Mouse (Mus musculus) hindbrain, postnatal 0 days (tissue): ENCODE results near the gene Ankrd17. TPM values are rescaled to one million over a fixed set of nuclear protein-coding genes. Genes with fewer than 3 reads are reported as not detected.

Source experiments
- ATAC-seq: fragments of 200-750 bp; cut with Nextera tagmentation; 2 replicates; pipeline ENCODE4 v1.8.0; 2017; ENCODE audit warnings: mild to moderate bottlenecking, moderate TSS enrichment, moderate library complexity
- DNase-seq: peaks from one replicate; pipeline ENCODE4 v3.0.0-alpha.2; 2015; ENCODE audit warnings: low spot score
- H3K27ac ChIP-seq: fragments of 300-500 bp; sonication (generic); 2 replicates; pipeline ENCODE4 v1.5.1; 2014; ENCODE audit warnings: mild to moderate bottlenecking
- H3K27me3 ChIP-seq: fragments of 300-500 bp; sonication (generic); 2 replicates; pipeline ENCODE4 v1.6.1; 2014; ENCODE audit warnings: low read length, mixed read lengths; ENCODE audit not compliant: insufficient read depth
- H3K36me3 ChIP-seq: fragments of 300-500 bp; sonication (generic); 2 replicates; pipeline ENCODE4 v1.6.1; 2014; ENCODE audit warnings: low read length, mixed read lengths; ENCODE audit not compliant: insufficient read depth
- H3K4me1 ChIP-seq: fragments of 300-500 bp; sonication (generic); 2 replicates; pipeline ENCODE4 v1.6.1; 2014; ENCODE audit warnings: antibody characterized with exemption, low read length, mixed read lengths; ENCODE audit not compliant: insufficient read depth
- H3K4me2 ChIP-seq: fragments of 300-500 bp; sonication (generic); 2 replicates; pipeline ENCODE4 v1.6.1; 2014; ENCODE audit warnings: low read depth, mild to moderate bottlenecking, low read length, moderate library complexity, mixed read lengths
- H3K4me3 ChIP-seq: fragments of 300-500 bp; sonication (generic); 2 replicates; pipeline ENCODE4 v1.5.1; 2014; ENCODE audit warnings: low read length
- H3K9ac ChIP-seq: fragments of 300-500 bp; sonication (generic); replicated peaks from 2 replicates; pipeline ENCODE4 v1.6.1; 2014; ENCODE audit warnings: mild to moderate bottlenecking, low read length, moderate library complexity, mixed read lengths
- H3K9me3 ChIP-seq: fragments of 300-500 bp; sonication (generic); 2 replicates; pipeline ENCODE4 v1.6.1; 2016; ENCODE audit warnings: low read length, mixed read lengths
- CTCF ChIP-seq: IDR thresholded peaks from 2 replicates; pipeline ENCODE4 v1.5.1; 2016; ENCODE audit warnings: antibody characterized with exemption, control low read depth, low read depth
- WGBS: fragments of 180-500 bp; shearing (Covaris S2); extraction: QIAGEN DNeasy Blood & Tissue Kit; methylation state at CpG from one replicate; pipeline ENCODE4 v1.1.7; 2014; 5-methylcytosine and 5-hydroxymethylcytosine counted together
- polyA plus RNA-seq: library from polyadenylated mRNA; unstranded; fragments of >200 nt; fragmentation: Nextera tagmentation; extraction: Ambion mirVana; gene quantifications from 2 replicates; pipeline ENCODE4 v1.2.1, GENCODE M21; 2015
- total RNA-seq: library from RNA; depleted of rRNA; stranded (reverse); fragments of >200 nt; gene quantifications from 2 replicates; pipeline ENCODE4 v1.2.3, GENCODE M21; 2014

Ankrd17 gene
- total and polyA plus RNA-seq, 2 experiments from 2014 or later = 23.2 to 61.1 TPM

DNA sequence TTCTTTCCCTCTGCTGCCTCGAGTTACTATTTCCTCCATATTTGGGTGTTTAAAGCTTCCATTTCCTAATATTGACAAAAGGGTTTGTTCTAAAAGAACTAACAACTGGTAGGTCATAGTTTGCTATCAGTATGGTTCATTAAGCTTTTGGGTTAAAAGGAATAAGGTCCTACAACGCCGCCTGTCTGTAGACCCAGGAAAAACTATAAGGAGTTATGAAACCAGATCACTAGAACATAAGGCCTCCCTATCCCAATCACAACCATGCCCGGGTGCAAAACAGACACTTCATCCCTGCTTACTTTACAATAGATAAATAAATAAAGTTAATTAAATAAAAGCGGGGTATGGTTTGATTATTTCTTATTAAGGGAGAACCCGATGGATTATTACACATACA lies 1.9 kb downstream of the Ankrd17 start:
- no peaks in the 10 kb centered on the region for H3K27me3 ChIP-seq

DNA sequence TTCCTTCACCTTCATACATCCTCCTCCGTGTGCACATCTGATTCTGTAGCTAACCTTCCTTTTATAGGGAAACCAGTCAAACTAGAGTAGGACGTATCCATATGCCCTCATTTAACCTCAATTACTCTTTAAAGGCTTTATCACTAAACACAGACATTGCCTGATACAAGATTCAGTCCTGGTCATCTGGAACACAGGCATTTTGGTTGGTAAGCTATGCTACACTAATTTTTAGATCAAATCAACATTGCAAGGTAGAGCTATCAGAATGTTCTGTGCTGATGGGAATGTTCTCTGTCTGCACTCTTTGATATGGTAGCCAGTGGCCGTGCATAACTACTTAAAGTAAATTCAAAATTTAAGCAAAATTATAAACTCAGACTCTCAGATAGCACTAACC lies 10.6 kb downstream of the Ankrd17 start:
- H3K4me2 ChIP-seq = no peak overlapping the region
- H3K27ac ChIP-seq = no peak overlapping the region
- ATAC-seq (no peak), DNase-seq (no peak)
- 87% methylated on average over 3 of the region's 3 CpGs for WGBS
- no peak for TF ChIP-seq CTCF
- no peaks in the 10 kb centered on the region for H3K27me3 ChIP-seq
- H3K36me3 ChIP-seq = no peaks in the 10 kb centered on the region
- no peaks in the 10 kb centered on the region for H3K9me3 ChIP-seq
- H3K4me3 ChIP-seq = no peak overlapping the region
- no peaks in the 10 kb centered on the region for H3K4me1 ChIP-seq
- no peak overlapping the region for H3K9ac ChIP-seq

More for the DNA sequence above, 1.9 kb downstream of the Ankrd17 start:
- 3% methylated on average over 6 of the region's 6 CpGs for WGBS
- Histone ChIP-seq H3K9ac (peak overlapping the region; percentile 95), H3K36me3 (no peaks in the 10 kb centered on the region), H3K4me1 (peaks cover 10% of the 10 kb centered on the region; the same call in 1 of the 2 replicates), H3K9me3 (no peaks in the 10 kb centered on the region), H3K27ac (no peak overlapping the region), H3K4me3 (peak overlapping the region; percentile 93), H3K4me2 (peak overlapping the region; percentile 79)
- peak; percentile 76 for DNase-seq
- peak; percentile 66 for TF ChIP-seq CTCF
- no peak for ATAC-seq

DNA sequence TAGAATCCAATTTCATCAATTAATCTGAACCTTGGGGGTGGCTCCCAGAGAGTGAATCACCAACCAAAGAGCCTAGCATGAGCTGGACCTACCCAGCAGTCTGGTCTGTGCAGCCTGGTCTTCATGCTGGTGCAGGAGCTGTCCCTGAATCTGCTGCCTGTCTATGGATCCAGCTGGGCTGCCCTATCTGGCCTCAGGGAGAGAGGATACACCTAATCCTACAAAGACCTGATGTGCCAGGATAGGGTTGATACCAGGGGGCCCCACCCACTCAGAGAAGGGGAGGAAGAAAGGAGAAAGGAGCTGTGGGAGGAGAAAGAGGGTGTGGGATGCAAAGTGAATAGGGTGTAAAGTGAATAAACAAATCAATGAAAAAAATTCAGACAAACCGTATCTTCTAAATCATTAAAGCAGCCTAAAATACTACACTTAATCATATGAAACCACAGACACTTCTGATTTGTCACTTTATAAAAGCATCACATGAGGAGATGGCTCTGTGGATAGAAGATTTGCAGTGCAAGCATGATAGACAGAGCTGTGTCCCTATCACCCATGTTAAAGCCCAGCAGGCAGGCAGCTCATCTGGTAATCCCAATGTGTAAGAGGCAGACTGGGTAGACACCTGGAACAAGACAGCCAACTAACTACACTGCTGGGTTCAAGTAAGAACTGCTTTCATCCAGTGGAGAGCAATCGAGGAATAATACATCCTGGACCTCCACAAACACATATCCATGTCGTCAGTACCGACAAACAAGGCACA lies 12.6 kb downstream of the Ankrd17 start:
- H3K27ac ChIP-seq = no peak overlapping the region
- DNase-seq (no peak), ATAC-seq (0 out of 2 replicates have a peak, but pooled peaks have one; percentile 21)
- H3K4me3 ChIP-seq = no peak overlapping the region
- no peaks in the 10 kb centered on the region for H3K4me1 ChIP-seq
- H3K27me3 ChIP-seq = no peaks in the 10 kb centered on the region
- 97% methylated on average over 4 of the region's 4 CpGs for WGBS
- H3K4me2 ChIP-seq = no peak overlapping the region
- TF ChIP-seq CTCF = no peak
- H3K36me3 ChIP-seq = no peaks in the 10 kb centered on the region
- H3K9ac ChIP-seq = no peak overlapping the region
- H3K9me3 ChIP-seq = no peaks in the 10 kb centered on the region

DNA sequence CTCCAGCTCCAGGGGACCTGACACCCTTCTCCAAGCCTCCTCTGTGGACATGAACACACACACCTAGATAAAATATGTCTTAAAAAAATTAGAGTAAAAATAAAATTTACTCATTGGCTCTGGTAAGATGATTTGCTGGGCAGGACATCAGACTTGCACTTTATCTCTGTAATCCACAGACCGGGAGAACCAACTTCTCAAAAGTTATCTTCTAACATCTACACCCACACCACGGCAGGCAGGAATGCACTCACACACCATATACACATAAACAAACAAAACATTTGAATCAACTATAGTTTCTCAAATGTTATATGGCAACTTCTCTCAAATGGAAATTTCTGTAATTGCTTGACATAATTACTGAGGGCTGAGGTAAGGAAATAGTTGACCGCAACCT lies 19.5 kb downstream of the Ankrd17 start:
- TF ChIP-seq CTCF = no peak
- no peaks in the 10 kb centered on the region for H3K4me1 ChIP-seq
- no peak overlapping the region for H3K4me2 ChIP-seq
- no peaks in the 10 kb centered on the region for H3K36me3 ChIP-seq
- no peak overlapping the region for H3K4me3 ChIP-seq
- ATAC-seq (no peak), DNase-seq (no peak)
- no peaks in the 10 kb centered on the region for H3K9me3 ChIP-seq
- no peak overlapping the region for H3K27ac ChIP-seq
- WGBS = 94% methylated on average over 3 of the region's 3 CpGs
- no peaks in the 10 kb centered on the region for H3K27me3 ChIP-seq
- H3K9ac ChIP-seq = no peak overlapping the region

DNA sequence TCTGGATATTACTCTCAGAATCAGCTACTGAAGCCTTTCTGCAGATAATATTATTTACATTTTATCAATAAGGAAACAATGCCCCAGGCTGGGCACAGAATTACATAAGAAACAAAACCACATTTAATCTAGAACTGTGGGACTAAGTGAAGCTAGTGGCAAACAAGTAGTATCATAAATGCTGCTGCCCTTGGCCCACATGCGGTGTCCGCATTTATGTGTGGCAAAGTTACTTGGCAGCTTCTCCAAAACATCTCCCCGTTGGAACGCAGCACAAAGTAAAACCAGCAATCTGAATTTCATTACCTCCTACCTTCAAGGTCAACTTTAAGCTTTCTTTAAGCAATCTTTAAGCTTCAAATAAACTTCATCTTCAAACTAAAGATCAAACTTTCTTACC lies 25.5 kb downstream of the Ankrd17 start:
- Histone ChIP-seq H3K36me3 (no peaks in the 10 kb centered on the region), H3K27me3 (no peaks in the 10 kb centered on the region), H3K27ac (no peak overlapping the region), H3K4me2 (no peak overlapping the region), H3K4me1 (no peaks in the 10 kb centered on the region; the same call in 1 of the 2 replicates), H3K9me3 (no peaks in the 10 kb centered on the region), H3K4me3 (no peak overlapping the region), H3K9ac (no peak overlapping the region)
- ATAC-seq (no peak), DNase-seq (no peak)
- no peak for TF ChIP-seq CTCF
- WGBS = 41% methylated on average over 4 of the region's 4 CpGs

DNA sequence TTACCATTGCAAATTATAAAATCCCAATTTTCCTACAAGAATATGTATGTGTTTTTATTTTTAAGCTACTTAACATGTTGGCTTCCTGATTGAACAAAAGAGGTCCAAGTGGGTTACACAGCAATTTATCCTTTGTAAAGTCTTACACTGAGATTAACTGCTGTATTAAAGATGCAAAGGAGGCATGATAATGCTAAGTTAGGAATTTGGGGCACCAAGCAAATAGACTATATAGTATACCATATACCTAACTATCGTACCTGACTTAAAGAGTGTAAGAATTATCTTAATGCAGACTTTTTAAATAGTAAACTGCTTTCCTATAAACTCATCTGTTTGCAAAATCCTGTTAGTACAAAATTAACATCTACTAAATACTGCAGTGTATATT lies 26.4 kb downstream of the Ankrd17 start:
- ATAC-seq (peak; percentile 48), DNase-seq (no peak)
- Histone ChIP-seq H3K27me3 (no peaks in the 10 kb centered on the region), H3K4me3 (peak overlapping the region; percentile 36; the same call in 1 of the 2 replicates), H3K9ac (no peak overlapping the region), H3K27ac (no peak overlapping the region), H3K4me2 (peak overlapping the region; percentile 57), H3K9me3 (no peaks in the 10 kb centered on the region), H3K36me3 (no peaks in the 10 kb centered on the region), H3K4me1 (no peaks in the 10 kb centered on the region; the same call in 1 of the 2 replicates)
- no peak for TF ChIP-seq CTCF
- 76% methylated on average over 1 of the region's 1 CpGs for WGBS
